Mouse (Mus musculus) thymus, adult 2 months (tissue): ENCODE data around the gene Garem2.

ENCODE experiments used
- CTCF ChIP-seq: fragments of 200-500 bp; IDR thresholded peaks from 2 replicates; pipeline ENCODE4 v1.5.1; 2012; ENCODE audit warnings: mild to moderate bottlenecking, control low read depth, low read length, moderate library complexity, borderline replicate concordance; ENCODE audit not compliant: control insufficient read depth, poor library complexity, insufficient read depth; ENCODE audit errors: extremely low read depth
- POLR2A ChIP-seq: fragments of 200-500 bp; IDR thresholded peaks from 2 replicates; pipeline ENCODE4 v1.6.1; 2012; ENCODE audit warnings: mild to moderate bottlenecking, low read length, control low read depth, moderate library complexity; ENCODE audit not compliant: control insufficient read depth, poor library complexity, insufficient read depth; ENCODE audit errors: extremely low read depth

DNA sequence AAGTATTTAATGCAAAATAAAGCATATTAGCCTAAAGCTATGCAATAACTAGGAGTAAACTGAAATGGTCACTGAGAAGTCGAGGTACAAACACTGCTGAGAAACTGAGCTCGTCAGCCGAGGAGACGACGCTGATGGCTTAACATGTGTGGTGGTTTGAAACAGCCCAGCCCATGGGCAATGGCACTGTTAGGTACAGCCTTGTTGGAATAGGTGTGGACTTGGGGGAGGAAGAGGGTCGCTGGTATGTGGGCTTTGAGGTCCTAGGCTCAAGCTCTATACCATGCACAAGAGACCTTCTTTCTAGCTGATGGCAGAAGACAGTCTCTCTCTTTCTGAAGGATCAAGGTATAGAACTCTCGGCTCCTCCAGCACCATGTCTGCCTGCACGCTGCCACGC is 32.3 kb downstream of the Garem2 start:
- no peak for TF ChIP-seq CTCF
- no peak for TF ChIP-seq POLR2A
